ENCODE assay signal across 8 mouse cellular contexts in genomic region chr5:52189664-52190365, GRCm38 (mm10). TPM values are rescaled to one million over a fixed set of nuclear protein-coding genes. Genes with fewer than 3 reads are reported as not detected.
A peak's percentile ranks its signal among the peaks of the same experiment; 100 is the strongest.
DNase-seq lines count a peak whose midpoint lies in the region; ATAC-seq and TF ChIP-seq lines count a peak whose summit lies in the region.

No protein-coding gene starts in this region.

- peak; percentile 35 to 73 for DNase-seq in left cerebral cortex, postnatal 10 days (ENCODE audit: extremely low spot score in 1 of 2, low spot score in 2 of 2)
- DNase-seq in left cerebral cortex, adult 11 months (ENCODE audit: low spot score): no peak
- DNase-seq in cerebellum, postnatal 10 days: peak; percentile 72 to 73
- DNase-seq in frontal cortex, postnatal 14 days (ENCODE audit: low spot score in 2 of 2): peak; percentile 24 to 36
- DNase-seq in liver, adult 2 months (ENCODE audit: extremely low read depth, low read depth, low spot score): peak; percentile 67
- DNase-seq in midbrain, postnatal 0 days (ENCODE audit: low spot score): peak; percentile 46

- H3K36me3 ChIP-seq in hindbrain, embryonic 16.5 days (ENCODE audit: control insufficient read depth, insufficient read depth, low read length): no peaks in the 10 kb centered on the region
- H3K36me3 ChIP-seq in liver, adult 2 months (ENCODE audit: control insufficient read depth, insufficient read depth, low read length): peaks cover 1% of the 10 kb centered on the region; the same call in 1 of the 2 replicates
- H3K36me3 ChIP-seq in midbrain, postnatal 0 days (ENCODE audit: insufficient read depth, low read length): no peaks in the 10 kb centered on the region
- 0 out of 2 replicates have a peak, but pooled peaks cover under 1% of the 10 kb centered on the region for H3K36me3 ChIP-seq in stomach, embryonic 14.5 days (ENCODE audit: control insufficient read depth, insufficient read depth, low read length)

- H3K9ac ChIP-seq in hindbrain, embryonic 16.5 days (ENCODE audit: low read depth, low read length): peak overlapping the region; percentile 97
- peak overlapping the region; percentile 88 for H3K9ac ChIP-seq in liver, adult 2 months (ENCODE audit: low read depth, low read length)
- peak overlapping the region; percentile 94 for H3K9ac ChIP-seq in midbrain, postnatal 0 days (replicated peaks; ENCODE audit: low read length, poor library complexity, severe bottlenecking)
- H3K9ac ChIP-seq in stomach, embryonic 14.5 days (replicated peaks; ENCODE audit: low read depth, low read length): peak overlapping the region; percentile 99

- peaks cover 15% of the 10 kb centered on the region for H3K4me1 ChIP-seq in hindbrain, embryonic 16.5 days (ENCODE audit: control insufficient read depth, insufficient read depth, low read depth, low read length)
- peaks cover 16% of the 10 kb centered on the region for H3K4me1 ChIP-seq in liver, adult 2 months (ENCODE audit: control insufficient read depth, insufficient read depth, low read length)
- H3K4me1 ChIP-seq in midbrain, postnatal 0 days (ENCODE audit: insufficient read depth, low read length): peaks cover 14% of the 10 kb centered on the region
- peaks cover 16% of the 10 kb centered on the region; the same call in 1 of the 2 replicates for H3K4me1 ChIP-seq in stomach, embryonic 14.5 days (ENCODE audit: control insufficient read depth, insufficient read depth, low read length)

- no peaks in the 10 kb centered on the region for H3K27me3 ChIP-seq in hindbrain, embryonic 16.5 days (replicated peaks; ENCODE audit: control insufficient read depth, insufficient read depth, low read length)
- no peaks in the 10 kb centered on the region for H3K27me3 ChIP-seq in liver, adult 2 months (ENCODE audit: control insufficient read depth, insufficient read depth, low read length)
- no peaks in the 10 kb centered on the region for H3K27me3 ChIP-seq in midbrain, postnatal 0 days (ENCODE audit: insufficient read depth, low read length)
- no peaks in the 10 kb centered on the region for H3K27me3 ChIP-seq in stomach, embryonic 14.5 days (ENCODE audit: control insufficient read depth, insufficient read depth, low read length)

- peak overlapping the region; percentile 90 for H3K27ac ChIP-seq in hindbrain, embryonic 16.5 days (ENCODE audit: low read depth, low read length)
- H3K27ac ChIP-seq in liver, adult 2 months (replicated peaks; ENCODE audit: insufficient read depth, low read depth, low read length): peak overlapping the region; percentile 72
- peak overlapping the region; percentile 95 for H3K27ac ChIP-seq in midbrain, postnatal 0 days (ENCODE audit: low read depth, low read length)
- peak overlapping the region; percentile 98 for H3K27ac ChIP-seq in stomach, embryonic 14.5 days (ENCODE audit: low read length)

- peak overlapping the region; percentile 91 for H3K4me3 ChIP-seq in hindbrain, embryonic 16.5 days (ENCODE audit: low read length)
- peak overlapping the region; percentile 91 for H3K4me3 ChIP-seq in liver, adult 2 months (ENCODE audit: insufficient read depth, low read depth, low read length)
- H3K4me3 ChIP-seq in midbrain, postnatal 0 days (ENCODE audit: low read depth, low read length): peak overlapping the region; percentile 97
- peak overlapping the region; percentile 95 for H3K4me3 ChIP-seq in stomach, embryonic 14.5 days (ENCODE audit: low read depth, low read length)

- no peak for TF ChIP-seq POLR2A in liver, adult 2 months (IDR thresholded peaks at IDR 0.05; ENCODE audit: extremely low read depth, insufficient read depth, low read length)

- peak overlapping the region; percentile 69 for H3K4me2 ChIP-seq in hindbrain, embryonic 16.5 days (ENCODE audit: low read length)
- H3K4me2 ChIP-seq in midbrain, postnatal 0 days (ENCODE audit: low read depth, low read length, poor library complexity, severe bottlenecking): peak overlapping the region; percentile 65
- peak overlapping the region; percentile 91 for H3K4me2 ChIP-seq in stomach, embryonic 14.5 days (replicated peaks; ENCODE audit: low read depth, low read length)

- TF ChIP-seq CTCF in liver, adult 2 months (IDR thresholded peaks at IDR 0.05; ENCODE audit: low read depth, low read length): no peak
- peak; percentile 32 for TF ChIP-seq CTCF in midbrain, postnatal 0 days (IDR thresholded peaks at IDR 0.05)

- peaks cover 25% of the 10 kb centered on the region for H3K79me2 ChIP-seq in liver, adult 2 months (ENCODE audit: control insufficient read depth, insufficient read depth, low read length)

- WGBS in hindbrain, embryonic 16.5 days: under 1% methylated on average over 51 of the region's 63 CpGs
- 1% methylated on average over 62 of the region's 63 CpGs for WGBS in liver, adult 2 months
- WGBS in midbrain, postnatal 0 days: 3% methylated on average over 60 of the region's 63 CpGs
- under 1% methylated on average over 53 of the region's 63 CpGs for WGBS in stomach, embryonic 14.5 days

- ATAC-seq in hindbrain, embryonic 16.5 days: peak; percentile 87
- peak; percentile 78 for ATAC-seq in midbrain, postnatal 0 days (ENCODE audit: low FRiP score)
- peak; percentile 70 for ATAC-seq in stomach, embryonic 14.5 days (ENCODE audit: insufficient number of reproducible peaks, insufficient read depth, low FRiP score, low read depth)

- intact Hi-C loops in left cerebral cortex, postnatal 10 days (cut with DNase I): no loop called here

- no peaks in the 10 kb centered on the region for H3K9me3 ChIP-seq in hindbrain, embryonic 16.5 days (ENCODE audit: control insufficient read depth, low read length)
- no peaks in the 10 kb centered on the region for H3K9me3 ChIP-seq in midbrain, postnatal 0 days (ENCODE audit: low read length)
- no peaks in the 10 kb centered on the region for H3K9me3 ChIP-seq in stomach, embryonic 14.5 days (ENCODE audit: control insufficient read depth, low read depth, low read length)

RNA-seq across cellular contexts. Expression of gene Dhx15, which starts 0.5 kb away (rescaled TPM):
- 10 to 100 TPM; 91.4 to 93.3 TPM for total RNA-seq in left cerebral cortex, postnatal 10 days (2021)
- 97.6 and 112 TPM in 2 replicates for polyA plus RNA-seq in hindbrain, embryonic 16.5 days (2015; fragmentation: Nextera tagmentation; extraction: Ambion mirVana)
- 65.7 and 67.9 TPM in 2 replicates for total RNA-seq in liver, adult 2 months (2014; rRNA removed)
- polyA plus RNA-seq in liver, adult 2 months (2012; rRNA removed): 16.4 and 17.4 TPM in 2 replicates
- 96.4 and 121 TPM in 2 replicates for total RNA-seq in midbrain, postnatal 0 days (2014; rRNA removed)
- polyA plus RNA-seq in midbrain, postnatal 0 days (2015; fragmentation: Nextera tagmentation; extraction: Ambion mirVana): 66.8 and 73.5 TPM in 2 replicates
- polyA plus RNA-seq in stomach, embryonic 14.5 days (2014; fragmentation: Nextera tagmentation; extraction: Ambion mirVana): 99.0 and 100 TPM in 2 replicates
